Mouse (Mus musculus): Measurements from ENCODE around the gene Styx. TPM values are rescaled to one million over a fixed set of nuclear protein-coding genes. Genes with fewer than 3 reads are reported as not detected.

The Styx gene
- polyA plus RNA-seq, 1 experiment, result 1.4 TPM

- H3K36me3 ChIP-seq (ENCODE audit: control insufficient read depth), result peaks cover 8% of the 10 kb centered on the region
- peaks cover 84% of the 10 kb centered on the region for H3K4me1 ChIP-seq (ENCODE audit: control insufficient read depth)
- H3K9me3 ChIP-seq (ENCODE audit: control insufficient read depth, low read length), result no peaks in the 10 kb centered on the region
These were observed 32.3 kb upstream of the Styx start, which contains the start of gene Ero1l for GRCm38 (mm10) chr14:45318426-45319236. TSS of gene Ero1l (minus strand) at chr14:45318771.

GRCm38 (mm10) chr14:45319237-45319610 is 31.7 kb upstream of the Styx start:
- peaks cover 84% of the 10 kb centered on the region for H3K4me1 ChIP-seq (ENCODE audit: control insufficient read depth)
- no peaks in the 10 kb centered on the region for H3K27me3 ChIP-seq (ENCODE audit: control insufficient read depth)

More at GRCm38 (mm10) chr14:45318426-45319236, 32.3 kb upstream of the Styx start, which contains the start of gene Ero1l:
- TF ChIP-seq TAL1 (IDR thresholded peaks at IDR 0.05; ENCODE audit: low read length) (no peak), GATA1 (IDR thresholded peaks at IDR 0.05; ENCODE audit: low read length) (no peak)
- peak within 1 kb of the TSS; percentile 100 for H3K4me3 ChIP-seq (replicated peaks)
- H3K27me3 ChIP-seq (ENCODE audit: control insufficient read depth), result no peaks in the 10 kb centered on the region

GRCm38 (mm10) chr14:45320111-45320510 is 30.8 kb upstream of the Styx start:
- no peaks in the 10 kb centered on the region for H3K9me3 ChIP-seq (ENCODE audit: control insufficient read depth, low read length)
- peaks cover 90% of the 10 kb centered on the region for H3K4me1 ChIP-seq (ENCODE audit: control insufficient read depth)
- H3K4me3 ChIP-seq (replicated peaks), result no peak overlapping the region
- TF ChIP-seq GATA1 (IDR thresholded peaks at IDR 0.05; ENCODE audit: low read length), result no peak
- peaks cover 4% of the 10 kb centered on the region for H3K36me3 ChIP-seq (ENCODE audit: control insufficient read depth)
- H3K27me3 ChIP-seq (ENCODE audit: control insufficient read depth), result no peaks in the 10 kb centered on the region

More at GRCm38 (mm10) chr14:45319237-45319610, 31.7 kb upstream of the Styx start:
- no peaks in the 10 kb centered on the region for H3K9me3 ChIP-seq (ENCODE audit: control insufficient read depth, low read length)
- peaks cover 4% of the 10 kb centered on the region for H3K36me3 ChIP-seq (ENCODE audit: control insufficient read depth)
- peak overlapping the region; percentile 100 for H3K4me3 ChIP-seq (replicated peaks)
- peak; percentile 54 for TF ChIP-seq TAL1 (IDR thresholded peaks at IDR 0.05; ENCODE audit: low read length)
- peak; percentile 82 for TF ChIP-seq GATA1 (IDR thresholded peaks at IDR 0.05; ENCODE audit: low read length)

GRCm38 (mm10) chr14:45321067-45321466 is 29.8 kb upstream of the Styx start:
- Histone ChIP-seq H3K4me1 (ENCODE audit: control insufficient read depth) (peaks cover 86% of the 10 kb centered on the region), H3K4me3 (replicated peaks) (no peak overlapping the region), H3K9me3 (ENCODE audit: control insufficient read depth, low read length) (no peaks in the 10 kb centered on the region), H3K36me3 (ENCODE audit: control insufficient read depth) (peaks cover 2% of the 10 kb centered on the region), H3K27me3 (ENCODE audit: control insufficient read depth) (no peaks in the 10 kb centered on the region)
- no peak for TF ChIP-seq GATA1 (IDR thresholded peaks at IDR 0.05; ENCODE audit: low read length)
- no peak for TF ChIP-seq TAL1 (IDR thresholded peaks at IDR 0.05; ENCODE audit: low read length)

GRCm38 (mm10) chr14:45321622-45322021 is 29.3 kb upstream of the Styx start:
- TF ChIP-seq GATA1 (IDR thresholded peaks at IDR 0.05; ENCODE audit: low read length) (peak; percentile 82), TAL1 (IDR thresholded peaks at IDR 0.05; ENCODE audit: low read length) (peak; percentile 25; the same call in 1 of the 3 replicates)
- Histone ChIP-seq H3K9me3 (ENCODE audit: control insufficient read depth, low read length) (no peaks in the 10 kb centered on the region), H3K4me3 (replicated peaks) (peak overlapping the region; percentile 18), H3K4me1 (ENCODE audit: control insufficient read depth) (peaks cover 81% of the 10 kb centered on the region), H3K36me3 (ENCODE audit: control insufficient read depth) (no peaks in the 10 kb centered on the region), H3K27me3 (ENCODE audit: control insufficient read depth) (no peaks in the 10 kb centered on the region)

- TF ChIP-seq TAL1 (IDR thresholded peaks at IDR 0.05; ENCODE audit: low read length) (no peak), GATA1 (IDR thresholded peaks at IDR 0.05; ENCODE audit: low read length) (no peak)
- H3K4me3 ChIP-seq (replicated peaks), result no peak overlapping the region
- no peaks in the 10 kb centered on the region for H3K27me3 ChIP-seq (ENCODE audit: control insufficient read depth)
- H3K4me1 ChIP-seq (ENCODE audit: control insufficient read depth), result peaks cover 73% of the 10 kb centered on the region
- H3K36me3 ChIP-seq (ENCODE audit: control insufficient read depth), result no peaks in the 10 kb centered on the region
- H3K9me3 ChIP-seq (ENCODE audit: control insufficient read depth, low read length), result no peaks in the 10 kb centered on the region
These were observed 28.4 kb upstream of the Styx start for GRCm38 (mm10) chr14:45322450-45322849.

GRCm38 (mm10) chr14:45323320-45323719 is 27.6 kb upstream of the Styx start:
- Histone ChIP-seq H3K9me3 (ENCODE audit: control insufficient read depth, low read length) (no peaks in the 10 kb centered on the region), H3K4me3 (replicated peaks) (no peak overlapping the region), H3K27me3 (ENCODE audit: control insufficient read depth) (no peaks in the 10 kb centered on the region), H3K36me3 (ENCODE audit: control insufficient read depth) (no peaks in the 10 kb centered on the region), H3K4me1 (ENCODE audit: control insufficient read depth) (peaks cover 74% of the 10 kb centered on the region)
- TF ChIP-seq TAL1 (IDR thresholded peaks at IDR 0.05; ENCODE audit: low read length) (no peak), GATA1 (IDR thresholded peaks at IDR 0.05; ENCODE audit: low read length) (no peak)

- H3K27me3 ChIP-seq (ENCODE audit: control insufficient read depth), result no peaks in the 10 kb centered on the region
- peaks cover 67% of the 10 kb centered on the region for H3K4me1 ChIP-seq (ENCODE audit: control insufficient read depth)
- H3K9me3 ChIP-seq (ENCODE audit: control insufficient read depth, low read length), result no peaks in the 10 kb centered on the region
- no peaks in the 10 kb centered on the region for H3K36me3 ChIP-seq (ENCODE audit: control insufficient read depth)
- TF ChIP-seq GATA1 (IDR thresholded peaks at IDR 0.05; ENCODE audit: low read length), result no peak
- no peak for TF ChIP-seq TAL1 (IDR thresholded peaks at IDR 0.05; ENCODE audit: low read length)
- no peak overlapping the region for H3K4me3 ChIP-seq (replicated peaks)
These were observed 25.4 kb upstream of the Styx start for GRCm38 (mm10) chr14:45325471-45325870.

GRCm38 (mm10) chr14:45328072-45328713 is 22.7 kb upstream of the Styx start:
- peaks cover 55% of the 10 kb centered on the region for H3K4me1 ChIP-seq (ENCODE audit: control insufficient read depth)
- peaks cover 23% of the 10 kb centered on the region for H3K36me3 ChIP-seq (ENCODE audit: control insufficient read depth)
- H3K4me3 ChIP-seq (replicated peaks), result no peak overlapping the region
- TF ChIP-seq TAL1 (IDR thresholded peaks at IDR 0.05; ENCODE audit: low read length) (no peak), GATA1 (IDR thresholded peaks at IDR 0.05; ENCODE audit: low read length) (no peak)
- H3K27me3 ChIP-seq (ENCODE audit: control insufficient read depth), result no peaks in the 10 kb centered on the region
- H3K9me3 ChIP-seq (ENCODE audit: control insufficient read depth, low read length), result no peaks in the 10 kb centered on the region
